Mouse (Mus musculus): ENCODE data around the gene Cenpm.

- TF ChIP-seq CTCF (IDR thresholded peaks at IDR 0.05; ENCODE audit: low read depth) (no peak), EP300 (IDR thresholded peaks at IDR 0.05; ENCODE audit: low read depth) (no peak)
These were observed 31.3 kb downstream of the Cenpm start for GRCm38 (mm10) chr15:82213222-82213621.

All from liver, postnatal 0 days (tissue).